Mouse (Mus musculus) inflammation-experienced regulatory T-cells, adult 16 weeks (primary cell): ENCODE results near the gene Elavl4. TPM values are rescaled to one million over a fixed set of nuclear protein-coding genes. Genes with fewer than 3 reads are reported as not detected.

ENCODE experiments used
- polyA plus RNA-seq: library from polyadenylated mRNA; unstranded; fragments of 100-300 nt; shearing (Covaris generic); gene quantifications from one replicate; pipeline ENCODE4 v1.2.1, GENCODE M21; 2017

The Elavl4 gene
- not detected for polyA plus RNA-seq

GRCm38 (mm10) chr4:110351178-110352000, at the start of gene Elavl4:
Gene Elavl4 (minus strand): TSS chr4:110351909.

GRCm38 (mm10) chr4:110397618-110398045, 45.9 kb upstream of the Elavl4 start, which contains the start of gene Agbl4:
Gene Agbl4 (plus strand): TSS chr4:110397661.

Other genes starting within 250 kb of the Elavl4 start
- gene Agbl4, start 45.8 kb upstream of the Elavl4 start, polyA plus RNA-seq, result not detected